Mouse (Mus musculus): ENCODE data around the gene Gm44965. TPM values are rescaled to one million over a fixed set of nuclear protein-coding genes. Genes with fewer than 3 reads are reported as not detected.

The Gm44965 gene
- polyA plus RNA-seq, 1 experiment from 2014 or later: 0.62 TPM

GRCm38 (mm10) chr6:48630831-48631230 lies 37.1 kb downstream of the Gm44965 start:
- CTCF ChIA-PET: interaction anchor here (2.8 kb wide), 1 partner anchor 16 kb away, joined by 10 read pairs; the partner anchor contains the start of gene Gimap8
- ATAC-seq: no peak

GRCm38 (mm10) chr6:48635105-48635504 lies 41.4 kb downstream of the Gm44965 start:
- no peaks in the 10 kb centered on the region for H3K27me3 ChIP-seq
- POLR2A ChIA-PET: no interaction called here
- in situ Hi-C loops (cut with MboI; ENCODE audit: low pct_unique_long_range_greater_than_20kb): no loop called here
- TF ChIP-seq CTCF (IDR thresholded peaks at IDR 0.05): no peak
- CTCF ChIA-PET: no interaction called here
- DNase-seq (ENCODE audit: low read depth, low spot score) (no peak), ATAC-seq (no peak)

More at GRCm38 (mm10) chr6:48630831-48631230, 37.1 kb downstream of the Gm44965 start:
- no peak for DNase-seq (ENCODE audit: low read depth, low spot score)
- POLR2A ChIA-PET: interaction anchor here (4.5 kb wide), 1 partner anchor 37 kb away, joined by 24 read pairs; the partner anchor contains the start of genes Gm44965 and Repin1
- H3K27me3 ChIP-seq: no peaks in the 10 kb centered on the region
- no peak for TF ChIP-seq CTCF (IDR thresholded peaks at IDR 0.05)
- in situ Hi-C loops (cut with MboI; ENCODE audit: low pct_unique_long_range_greater_than_20kb): no loop called here

- ATAC-seq (no peak), DNase-seq (ENCODE audit: low read depth, low spot score) (no peak)
- TF ChIP-seq CTCF (IDR thresholded peaks at IDR 0.05): no peak
- in situ Hi-C loops (cut with MboI; ENCODE audit: low pct_unique_long_range_greater_than_20kb): no loop called here
- no peaks in the 10 kb centered on the region for H3K27me3 ChIP-seq
- POLR2A ChIA-PET: interaction anchor here (1.0 to 1.7 kb wide), 3 partner anchors 9 to 43 kb away, joined by 3 to 4 read pairs (median 3); partner anchors contain the start of gene Repin1
- CTCF ChIA-PET: interaction anchor here (1.4 to 1.5 kb wide), 2 partner anchors 43 to 92 kb away, joined by 3 to 4 read pairs; partner anchors contain the start of genes Gm44965 and Repin1
These were observed 42.8 kb downstream of the Gm44965 start for GRCm38 (mm10) chr6:48636515-48636914.

GRCm38 (mm10) chr6:48637811-48638500 lies 44.2 kb downstream of the Gm44965 start:
- CTCF ChIA-PET: interaction anchor here (1.0 kb wide), 1 partner anchor 45 kb away, joined by 3 read pairs; the partner anchor contains the start of genes Gm44965 and Repin1
- no peak for TF ChIP-seq CTCF (IDR thresholded peaks at IDR 0.05)
- no peaks in the 10 kb centered on the region for H3K27me3 ChIP-seq
- DNase-seq (ENCODE audit: low read depth, low spot score) (no peak), ATAC-seq (no peak)
- in situ Hi-C loops (cut with MboI; ENCODE audit: low pct_unique_long_range_greater_than_20kb): no loop called here
- POLR2A ChIA-PET: interaction anchor here (1.2 to 1.7 kb wide), 2 partner anchors 10 to 45 kb away, joined by 3 to 4 read pairs; partner anchors contain the start of gene Repin1

- CTCF ChIA-PET: interaction anchor here (1.0 kb wide), 1 partner anchor 45 kb away, joined by 3 read pairs; the partner anchor contains the start of genes Gm44965 and Repin1
- POLR2A ChIA-PET: no interaction called here
- H3K27me3 ChIP-seq: no peaks in the 10 kb centered on the region
These were observed 44.8 kb downstream of the Gm44965 start for GRCm38 (mm10) chr6:48638553-48638952.

GRCm38 (mm10) chr6:48641391-48641790 lies 47.6 kb downstream of the Gm44965 start:
- ChIA-PET CTCF (interaction anchor here (2.3 kb wide), 1 partner anchor 59 kb away, joined by 13 read pairs; no protein-coding TSS in a partner anchor), POLR2A (no interaction called here)
- no peak for DNase-seq (ENCODE audit: low read depth, low spot score)
- ATAC-seq: no peak
- no peaks in the 10 kb centered on the region for H3K27me3 ChIP-seq
- TF ChIP-seq CTCF (IDR thresholded peaks at IDR 0.05): no peak
- in situ Hi-C loops (cut with MboI; ENCODE audit: low pct_unique_long_range_greater_than_20kb): loop anchor here (5.0 kb wide), 2 partner anchors 59 to 464 kb away; no protein-coding TSS in a partner anchor

More at GRCm38 (mm10) chr6:48638553-48638952, 44.8 kb downstream of the Gm44965 start:
- no peak for ATAC-seq
- no peak for TF ChIP-seq CTCF (IDR thresholded peaks at IDR 0.05)
- in situ Hi-C loops (cut with MboI; ENCODE audit: low pct_unique_long_range_greater_than_20kb): no loop called here
- no peak for DNase-seq (ENCODE audit: low read depth, low spot score)

- no peak for ATAC-seq
- CTCF ChIA-PET: interaction anchor here (0.9 to 2.3 kb wide), 3 partner anchors 60 to 212 kb away, joined by 3 to 13 read pairs (median 5); no protein-coding TSS in a partner anchor
- in situ Hi-C loops (cut with MboI; ENCODE audit: low pct_unique_long_range_greater_than_20kb): loop anchor here (5.0 kb wide), 2 partner anchors 61 to 466 kb away; no protein-coding TSS in a partner anchor
- DNase-seq (ENCODE audit: low read depth, low spot score): no peak
- POLR2A ChIA-PET: interaction anchor here (0.6 kb wide), 1 partner anchor 86 kb away, joined by 3 read pairs; no protein-coding TSS in a partner anchor
- no peaks in the 10 kb centered on the region for H3K27me3 ChIP-seq
- peak; percentile 70 for TF ChIP-seq CTCF (IDR thresholded peaks at IDR 0.05)
These were observed 49.1 kb downstream of the Gm44965 start for GRCm38 (mm10) chr6:48642764-48643292.

- in situ Hi-C loops (cut with MboI; ENCODE audit: low pct_unique_long_range_greater_than_20kb): loop anchor here (5.0 kb wide), 3 partner anchors 127 to 317 kb away; partner anchors contain the start of gene Gimap3
- DNase-seq (ENCODE audit: low read depth, low spot score): no peak
- ChIA-PET POLR2A (interaction anchor here (1.3 kb wide), 1 partner anchor 196 kb away, joined by 4 read pairs; the partner anchor contains the start of gene Tmem176b), CTCF (interaction anchor here (0.7 to 5.6 kb wide), 34 partner anchors 12 to 468 kb away, joined by 3 to 66 read pairs (median 4); partner anchors contain the start of genes Gimap3, Gimap4, Gimap5 and Gm44965)
- H3K27me3 ChIP-seq: no peaks in the 10 kb centered on the region
- peak; percentile 45 for ATAC-seq
- peak; percentile 92 for TF ChIP-seq CTCF (IDR thresholded peaks at IDR 0.05)
These were observed 52.0 kb downstream of the Gm44965 start for GRCm38 (mm10) chr6:48645660-48646308.

GRCm38 (mm10) chr6:48646309-48646690 lies 52.6 kb downstream of the Gm44965 start:
- no peak for TF ChIP-seq CTCF (IDR thresholded peaks at IDR 0.05)
- CTCF ChIA-PET: interaction anchor here (0.8 to 5.6 kb wide), 41 partner anchors 11 to 317 kb away, joined by 3 to 66 read pairs (median 4); partner anchors contain the start of genes Gimap3, Gimap4, Gimap5 and Gm44965
- POLR2A ChIA-PET: interaction anchor here (1.3 kb wide), 1 partner anchor 196 kb away, joined by 4 read pairs; the partner anchor contains the start of gene Tmem176b
- ATAC-seq (no peak), DNase-seq (ENCODE audit: low read depth, low spot score) (no peak)
- no peaks in the 10 kb centered on the region for H3K27me3 ChIP-seq
- in situ Hi-C loops (cut with MboI; ENCODE audit: low pct_unique_long_range_greater_than_20kb): loop anchor here (5.0 kb wide), 3 partner anchors 126 to 316 kb away; partner anchors contain the start of gene Gimap3

Data from Patski (cell line).